Mouse (Mus musculus): ENCODE results near the gene 4930522H14Rik.

4930522H14Rik gene

GRCm38 (mm10) chr4:109475577-109476553, 55.2 kb downstream of the 4930522H14Rik start:
- in situ Hi-C loops (cut with MboI; ENCODE audit: low sequenced_read_pairs) = no loop called here

DNA sequence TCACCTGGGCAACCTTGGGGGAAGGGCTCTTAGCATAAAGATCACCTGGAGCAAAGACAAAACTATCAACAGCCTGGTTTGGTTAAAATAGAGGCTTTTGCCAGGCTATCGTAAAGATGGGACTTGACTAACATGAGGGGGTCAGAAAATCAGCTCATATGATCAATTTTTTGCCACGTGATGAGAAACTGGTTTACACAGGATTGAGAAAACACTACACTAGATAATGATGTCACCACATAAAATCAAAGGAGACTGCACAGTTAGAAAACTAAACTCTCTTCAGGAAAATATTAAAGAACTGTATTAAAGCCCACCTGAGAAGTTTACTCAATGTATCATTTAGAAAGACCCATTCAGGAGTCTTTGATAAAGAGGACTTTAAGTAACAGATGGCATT, 56.0 kb downstream of the 4930522H14Rik start:
- in situ Hi-C loops (cut with MboI; ENCODE audit: low sequenced_read_pairs) = no loop called here

- in situ Hi-C loops (cut with MboI; ENCODE audit: low sequenced_read_pairs) = no loop called here
Observed at GRCm38 (mm10) chr4:109472566-109472965, 58.5 kb downstream of the 4930522H14Rik start.

- in situ Hi-C loops (cut with MboI; ENCODE audit: low sequenced_read_pairs) = no loop called here
Observed at GRCm38 (mm10) chr4:109471606-109472005, 59.5 kb downstream of the 4930522H14Rik start.

DNA sequence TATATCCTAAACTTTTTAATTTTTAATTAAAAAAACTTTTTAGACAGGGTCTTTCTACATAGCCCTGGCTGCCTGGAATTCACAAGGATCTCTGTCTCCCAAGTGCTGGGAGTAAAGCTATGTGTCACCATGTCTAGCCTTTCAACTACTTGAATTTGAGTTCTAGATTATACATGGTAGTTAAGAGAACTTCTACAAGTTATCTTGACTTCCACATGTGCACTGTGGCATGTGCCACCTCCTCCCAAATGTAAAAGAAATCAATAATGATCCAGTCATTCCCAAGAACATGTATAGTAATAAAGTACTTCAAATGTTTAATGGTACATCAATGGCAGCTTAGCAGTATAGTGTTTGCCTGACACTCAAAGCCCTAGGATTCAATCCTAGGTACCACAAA, 63.4 kb downstream of the 4930522H14Rik start:
- in situ Hi-C loops (cut with MboI; ENCODE audit: low sequenced_read_pairs) = no loop called here

DNA sequence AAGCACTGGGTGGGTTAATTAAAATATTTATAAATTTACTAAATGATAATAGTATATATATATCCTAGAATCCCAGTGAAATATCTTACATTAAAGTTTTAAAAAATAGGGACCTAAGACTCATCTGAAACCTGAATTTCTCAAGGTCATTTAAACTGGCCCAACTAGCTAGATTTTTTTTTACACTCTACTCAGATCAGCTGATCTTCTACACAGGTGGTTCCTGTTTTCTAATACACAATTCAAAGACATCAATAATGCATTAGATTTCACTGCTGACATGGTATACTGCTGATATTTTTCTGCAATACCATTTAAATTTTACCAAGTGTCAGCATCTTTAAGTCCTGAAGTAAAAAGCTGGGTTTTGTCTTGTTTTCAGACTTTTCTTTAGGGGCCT, 67.2 kb downstream of the 4930522H14Rik start:
- in situ Hi-C loops (cut with MboI; ENCODE audit: low sequenced_read_pairs) = no loop called here

- in situ Hi-C loops (cut with MboI; ENCODE audit: low sequenced_read_pairs) = no loop called here
Observed at GRCm38 (mm10) chr4:109460421-109461179, 70.5 kb downstream of the 4930522H14Rik start.

GRCm38 (mm10) chr4:109456821-109457220, 74.3 kb downstream of the 4930522H14Rik start:
- in situ Hi-C loops (cut with MboI; ENCODE audit: low sequenced_read_pairs) = no loop called here

All from CH12F3 (cell line).